Mouse (Mus musculus) hindbrain, embryonic 15.5 days (tissue): ENCODE measurements around the gene Gm42906. TPM values are rescaled to one million over a fixed set of nuclear protein-coding genes. Genes with fewer than 3 reads are reported as not detected.
A peak's percentile ranks its signal among the peaks of the same experiment; 100 is the strongest.

ENCODE experiments used
- ATAC-seq: fragments of 200-750 bp; cut with Nextera tagmentation; 2 replicates; pipeline ENCODE4 v1.8.0; 2017; ENCODE audit warnings: low read depth, moderate number of reproducible peaks, moderate TSS enrichment; ENCODE audit not compliant: low FRiP score
- H3K27ac ChIP-seq: fragments of 300-500 bp; sonication (generic); replicated peaks from 2 replicates; pipeline ENCODE4 v1.5.1; 2015; ENCODE audit warnings: mild to moderate bottlenecking, inconsistent platforms
- H3K27me3 ChIP-seq: fragments of 300-500 bp; sonication (generic); 2 replicates; pipeline ENCODE4 v1.6.1; 2015; ENCODE audit warnings: control low read depth, inconsistent platforms
- H3K36me3 ChIP-seq: fragments of 300-500 bp; sonication (generic); 2 replicates; pipeline ENCODE4 v1.6.1; 2015; ENCODE audit warnings: control low read depth, inconsistent platforms
- H3K4me1 ChIP-seq: fragments of 300-500 bp; sonication (generic); replicated peaks from 2 replicates; pipeline ENCODE4 v1.6.1; 2015; ENCODE audit warnings: control low read depth, inconsistent platforms
- H3K4me2 ChIP-seq: fragments of 300-500 bp; sonication (generic); 2 replicates; pipeline ENCODE4 v1.6.1; 2015; ENCODE audit warnings: moderate library complexity, mild to moderate bottlenecking, inconsistent platforms
- H3K4me3 ChIP-seq: fragments of 300-500 bp; sonication (generic); 2 replicates; pipeline ENCODE4 v1.5.1; 2015; ENCODE audit warnings: mild to moderate bottlenecking, inconsistent platforms
- H3K9ac ChIP-seq: fragments of 300-500 bp; sonication (generic); 2 replicates; pipeline ENCODE4 v1.6.1; 2015; ENCODE audit warnings: inconsistent platforms
- H3K9me3 ChIP-seq: fragments of 300-500 bp; sonication (generic); 2 replicates; pipeline ENCODE4 v1.6.1; 2016; ENCODE audit warnings: control low read depth, inconsistent platforms
- WGBS: fragments of 180-500 bp; shearing (Covaris S2); methylation state at CpG from one replicate; pipeline ENCODE4 v1.1.7; 2015; 5-methylcytosine and 5-hydroxymethylcytosine counted together
- polyA plus RNA-seq: library from polyadenylated mRNA; unstranded; fragments of >200 nt; fragmentation: Nextera tagmentation; extraction: Ambion mirVana; gene quantifications from 2 replicates; pipeline ENCODE4 v1.2.1, GENCODE M21; 2015

Gene Gm42906
- polyA plus RNA-seq, 1 experiment from 2014 or later: not detected

GRCm38 (mm10) chr5:151247115-151247875 is 180.7 kb downstream of the Gm42906 start:
- H3K27ac ChIP-seq: 0 out of 2 replicates have a peak overlapping the region, but pooled peaks have one; percentile 49
- no peaks in the 10 kb centered on the region for H3K36me3 ChIP-seq
- peaks cover 3% of the 10 kb centered on the region; the same call in 1 of the 2 replicates for H3K4me1 ChIP-seq
- no peak for ATAC-seq
- no peak overlapping the region for H3K9ac ChIP-seq
- no peak overlapping the region for H3K4me3 ChIP-seq
- no peaks in the 10 kb centered on the region for H3K9me3 ChIP-seq
- no peaks in the 10 kb centered on the region for H3K27me3 ChIP-seq
- no peak overlapping the region for H3K4me2 ChIP-seq
- 66% methylated on average over 11 of the region's 11 CpGs for WGBS

GRCm38 (mm10) chr5:151246287-151246686 is 181.7 kb downstream of the Gm42906 start:
- no peak for ATAC-seq
- Histone ChIP-seq H3K4me1 (peaks cover 3% of the 10 kb centered on the region; the same call in 1 of the 2 replicates), H3K9me3 (no peaks in the 10 kb centered on the region), H3K4me3 (no peak overlapping the region), H3K27ac (no peak overlapping the region), H3K9ac (no peak overlapping the region), H3K36me3 (no peaks in the 10 kb centered on the region), H3K27me3 (no peaks in the 10 kb centered on the region), H3K4me2 (no peak overlapping the region)
- WGBS: 84% methylated on average over 2 of the region's 2 CpGs

DNA sequence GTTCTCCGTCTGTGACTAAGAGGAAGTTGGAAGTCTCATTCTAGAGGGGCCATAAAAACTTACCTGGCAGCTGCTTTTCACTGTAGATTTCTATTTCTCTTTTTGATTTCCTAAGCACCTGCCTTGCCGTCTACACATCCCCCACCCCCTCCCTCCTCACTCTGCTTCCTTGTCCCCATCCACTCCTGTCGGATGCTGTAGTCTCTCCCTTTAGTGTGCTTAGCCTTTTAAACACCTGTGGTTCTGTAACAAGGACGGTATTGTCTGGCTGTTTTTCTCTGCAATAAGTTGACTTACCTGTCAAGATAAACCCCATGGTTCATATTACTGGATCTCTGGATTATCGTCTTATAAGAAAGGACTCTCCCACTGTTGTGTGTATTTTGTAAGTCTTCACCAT is 182.4 kb downstream of the Gm42906 start:
- Histone ChIP-seq H3K27me3 (no peaks in the 10 kb centered on the region), H3K27ac (no peak overlapping the region), H3K9me3 (no peaks in the 10 kb centered on the region), H3K4me1 (peaks cover 3% of the 10 kb centered on the region; the same call in 1 of the 2 replicates), H3K4me2 (no peak overlapping the region), H3K4me3 (no peak overlapping the region), H3K36me3 (no peaks in the 10 kb centered on the region), H3K9ac (no peak overlapping the region)
- 88% methylated on average over 5 of the region's 5 CpGs for WGBS
- no peak for ATAC-seq

DNA sequence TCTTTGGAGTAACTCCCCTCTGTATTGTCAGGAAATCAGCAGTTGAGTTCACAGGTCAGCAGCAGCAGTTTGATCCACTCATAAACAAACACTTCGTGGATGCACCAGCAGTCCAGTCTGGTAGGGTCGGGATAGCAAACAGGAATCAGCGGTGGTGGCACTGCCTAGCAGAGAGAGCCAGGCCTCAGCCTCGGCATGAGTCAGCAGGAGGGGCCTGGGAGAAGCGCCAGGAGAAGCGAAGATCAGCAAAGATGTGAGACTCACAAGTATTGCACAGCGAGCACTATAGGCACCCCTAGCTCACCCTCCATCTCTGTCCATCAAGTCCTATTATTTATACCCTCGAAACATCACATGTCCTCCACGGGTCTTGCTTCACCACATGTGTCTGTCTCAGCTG is 189.2 kb downstream of the Gm42906 start:
- no peak overlapping the region for H3K4me3 ChIP-seq
- no peak for ATAC-seq
- H3K27ac ChIP-seq: no peak overlapping the region
- H3K9ac ChIP-seq: no peak overlapping the region
- H3K9me3 ChIP-seq: no peaks in the 10 kb centered on the region
- no peak overlapping the region for H3K4me2 ChIP-seq
- 82% methylated on average over 9 of the region's 9 CpGs for WGBS
- H3K36me3 ChIP-seq: no peaks in the 10 kb centered on the region
- no peaks in the 10 kb centered on the region for H3K27me3 ChIP-seq
- 0 out of 2 replicates have a peak, but pooled peaks cover 2% of the 10 kb centered on the region for H3K4me1 ChIP-seq

DNA sequence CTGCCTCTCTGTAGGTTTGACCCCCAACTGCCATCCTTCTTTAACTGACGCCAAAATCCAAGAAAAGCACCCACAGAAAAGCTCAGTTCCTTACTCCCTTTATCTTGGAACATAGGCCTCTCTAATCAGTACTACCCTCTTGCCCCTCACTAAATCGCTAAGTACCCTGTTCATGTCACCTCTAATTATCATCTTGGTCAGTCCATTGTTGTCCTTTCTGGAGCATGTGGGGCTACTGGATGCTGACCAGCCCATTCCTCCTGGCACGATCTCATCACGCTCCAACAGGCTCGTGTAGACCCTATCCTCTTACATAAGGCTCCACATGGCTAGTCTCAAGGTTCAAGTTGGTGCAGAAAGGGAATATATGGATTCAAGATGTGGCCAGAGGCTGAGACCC is 191.6 kb downstream of the Gm42906 start:
- Histone ChIP-seq H3K9ac (no peak overlapping the region), H3K9me3 (no peaks in the 10 kb centered on the region), H3K4me1 (peaks cover 13% of the 10 kb centered on the region), H3K4me2 (no peak overlapping the region), H3K4me3 (no peak overlapping the region), H3K27ac (no peak overlapping the region), H3K36me3 (no peaks in the 10 kb centered on the region), H3K27me3 (peaks cover 2% of the 10 kb centered on the region; the same call in 1 of the 2 replicates)
- no peak for ATAC-seq
- 84% methylated on average over 5 of the region's 5 CpGs for WGBS

GRCm38 (mm10) chr5:151233400-151234031 is 194.4 kb downstream of the Gm42906 start, which contains the start of gene Stard13:
Gene Stard13 (minus strand): TSS chr5:151233836.
- ATAC-seq: peak; percentile 78
- Histone ChIP-seq H3K9ac (peak within 1 kb of the TSS; percentile 63), H3K27me3 (peaks cover 2% of the 10 kb centered on the region; the same call in 1 of the 2 replicates), H3K36me3 (no peaks in the 10 kb centered on the region), H3K27ac (no peak within 1 kb of the TSS), H3K4me1 (peaks cover 13% of the 10 kb centered on the region), H3K9me3 (no peaks in the 10 kb centered on the region), H3K4me2 (peak within 1 kb of the TSS; percentile 99), H3K4me3 (peak within 1 kb of the TSS; percentile 54)
- WGBS: under 1% methylated on average over 49 of the region's 49 CpGs

- Histone ChIP-seq H3K9ac (peak overlapping the region; percentile 63; the same call in 1 of the 2 replicates), H3K9me3 (no peaks in the 10 kb centered on the region), H3K4me3 (peak overlapping the region; percentile 54), H3K4me1 (peaks cover 13% of the 10 kb centered on the region), H3K4me2 (peak overlapping the region; percentile 99), H3K27me3 (peaks cover 2% of the 10 kb centered on the region; the same call in 1 of the 2 replicates), H3K36me3 (no peaks in the 10 kb centered on the region), H3K27ac (no peak overlapping the region)
- 0 out of 2 replicates have a peak, but pooled peaks have one; percentile 20 for ATAC-seq
- WGBS: 33% methylated on average over 9 of the region's 13 CpGs
These were observed 195.2 kb downstream of the Gm42906 start for GRCm38 (mm10) chr5:151232576-151233299.

DNA sequence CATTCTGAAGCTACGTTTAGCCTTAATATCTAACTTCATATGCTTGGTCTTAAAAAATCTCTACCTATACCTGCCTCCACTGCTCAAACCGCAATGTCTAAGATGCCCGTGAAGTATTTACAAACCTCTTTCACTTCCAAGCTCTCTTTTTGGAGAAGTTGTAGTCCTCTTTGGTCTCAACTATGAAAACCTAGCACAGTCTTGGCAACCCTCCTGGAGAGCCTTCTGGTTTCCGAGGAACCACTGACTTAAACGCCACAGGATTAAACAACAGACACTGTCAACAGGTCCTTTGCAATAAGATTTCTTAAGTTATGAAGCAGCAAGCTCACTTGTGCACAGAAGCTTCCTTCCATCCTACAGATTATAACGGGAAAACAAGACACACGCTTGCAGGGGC is 196.1 kb downstream of the Gm42906 start:
- no peaks in the 10 kb centered on the region for H3K36me3 ChIP-seq
- peaks cover 2% of the 10 kb centered on the region; the same call in 1 of the 2 replicates for H3K27me3 ChIP-seq
- H3K4me3 ChIP-seq: no peak overlapping the region
- H3K9me3 ChIP-seq: no peaks in the 10 kb centered on the region
- peaks cover 13% of the 10 kb centered on the region for H3K4me1 ChIP-seq
- no peak overlapping the region for H3K27ac ChIP-seq
- 91% methylated on average over 7 of the region's 7 CpGs for WGBS
- ATAC-seq: no peak
- H3K4me2 ChIP-seq: no peak overlapping the region; the same call in 1 of the 2 replicates
- no peak overlapping the region for H3K9ac ChIP-seq

DNA sequence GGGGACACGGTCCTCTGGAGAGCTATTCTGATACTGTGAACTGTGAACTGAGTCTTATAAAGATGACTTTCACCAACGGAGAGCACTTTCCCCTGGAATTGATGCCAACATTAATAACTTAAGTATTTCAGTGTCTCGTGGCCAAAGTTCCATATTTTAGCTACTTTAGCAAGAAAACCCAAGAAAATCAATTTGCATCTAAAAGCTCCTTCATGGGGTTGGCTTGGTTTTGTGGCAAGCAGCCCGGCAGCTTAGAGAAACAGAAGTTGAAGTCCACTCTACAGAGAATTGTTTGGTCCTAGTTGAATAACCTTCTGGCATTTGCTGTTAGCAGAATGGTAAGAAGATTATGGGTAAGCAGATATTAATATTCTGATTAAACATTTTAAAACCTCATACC is 196.6 kb downstream of the Gm42906 start:
- H3K9ac ChIP-seq: no peak overlapping the region
- WGBS: 76% methylated on average over 4 of the region's 4 CpGs
- no peak overlapping the region for H3K27ac ChIP-seq
- peaks cover 2% of the 10 kb centered on the region; the same call in 1 of the 2 replicates for H3K27me3 ChIP-seq
- H3K4me3 ChIP-seq: no peak overlapping the region
- no peak for ATAC-seq
- H3K9me3 ChIP-seq: no peaks in the 10 kb centered on the region
- peaks cover 13% of the 10 kb centered on the region for H3K4me1 ChIP-seq
- H3K4me2 ChIP-seq: no peak overlapping the region
- no peaks in the 10 kb centered on the region for H3K36me3 ChIP-seq

DNA sequence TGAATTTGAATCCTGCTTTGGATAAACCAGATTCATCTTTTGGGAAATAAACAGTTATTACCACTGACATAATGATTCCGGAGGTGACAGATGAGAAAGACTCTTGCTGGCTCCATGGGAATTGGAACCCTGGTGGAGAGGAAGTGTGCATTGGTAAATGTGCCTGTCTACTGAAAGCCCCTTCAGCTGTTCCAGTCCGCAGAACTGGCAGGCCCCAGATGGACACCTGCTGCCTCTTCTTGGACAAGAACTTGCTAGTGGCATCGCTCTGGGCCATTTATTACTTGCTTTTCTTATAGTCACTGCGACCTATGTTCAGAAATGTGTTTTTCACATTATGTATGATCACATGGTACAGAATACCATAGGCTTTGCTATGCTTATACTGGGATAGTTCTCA is 197.5 kb downstream of the Gm42906 start:
- Histone ChIP-seq H3K27ac (no peak overlapping the region), H3K27me3 (peaks cover 2% of the 10 kb centered on the region; the same call in 1 of the 2 replicates), H3K36me3 (no peaks in the 10 kb centered on the region), H3K4me2 (no peak overlapping the region), H3K9ac (no peak overlapping the region), H3K4me3 (no peak overlapping the region), H3K4me1 (peaks cover 13% of the 10 kb centered on the region), H3K9me3 (no peaks in the 10 kb centered on the region)
- WGBS: 81% methylated on average over 4 of the region's 4 CpGs
- ATAC-seq: no peak

- Histone ChIP-seq H3K27ac (no peak overlapping the region), H3K4me1 (peaks cover 8% of the 10 kb centered on the region), H3K9ac (no peak overlapping the region), H3K9me3 (no peaks in the 10 kb centered on the region), H3K4me3 (no peak overlapping the region), H3K36me3 (no peaks in the 10 kb centered on the region), H3K4me2 (no peak overlapping the region), H3K27me3 (peaks cover 2% of the 10 kb centered on the region; the same call in 1 of the 2 replicates)
- no peak for ATAC-seq
- 67% methylated on average over 13 of the region's 13 CpGs for WGBS
These were observed 199.5 kb downstream of the Gm42906 start for GRCm38 (mm10) chr5:151228367-151229005.
